Mouse (Mus musculus): Measurements from ENCODE around the gene Trim14. TPM values are rescaled to one million over a fixed set of nuclear protein-coding genes. Genes with fewer than 3 reads are reported as not detected.
A peak's percentile ranks its signal among the peaks of the same experiment; 100 is the strongest.

Trim14 gene
- polyA plus RNA-seq, 1 experiment from 2014 or later = 4.9 TPM

GRCm38 (mm10) chr4:46489028-46489925, 46.7 kb downstream of the Trim14 start, which contains the start of gene Nans:
Nans (plus strand) TSS chr4:46489248.
- Histone ChIP-seq H3K27me3 (ENCODE audit: control insufficient read depth, insufficient read depth, low read length) (no peaks in the 10 kb centered on the region; the same call in 1 of the 2 replicates), H3K27ac (ENCODE audit: low read length) (peak within 1 kb of the TSS; percentile 72), H3K9me3 (ENCODE audit: control insufficient read depth, low read depth, low read length) (no peaks in the 10 kb centered on the region), H3K36me3 (ENCODE audit: control insufficient read depth, insufficient read depth, low read length) (peaks cover 16% of the 10 kb centered on the region; the same call in 1 of the 2 replicates), H3K4me1 (ENCODE audit: control insufficient read depth, insufficient read depth, low read length) (peaks cover 9% of the 10 kb centered on the region; the same call in 1 of the 2 replicates), H3K4me3 (ENCODE audit: low read depth, low read length) (peak within 1 kb of the TSS; percentile 81), H3K9ac (replicated peaks; ENCODE audit: low read depth, low read length) (peak within 1 kb of the TSS; percentile 61), H3K4me2 (replicated peaks; ENCODE audit: low read depth, low read length) (peak within 1 kb of the TSS; percentile 76)
- under 1% methylated on average over 58 of the region's 58 CpGs for WGBS
- peak; percentile 97 for ATAC-seq (ENCODE audit: insufficient number of reproducible peaks, insufficient read depth, low FRiP score, low read depth)

GRCm38 (mm10) chr4:46487348-46487747, 48.6 kb downstream of the Trim14 start:
- Histone ChIP-seq H3K27me3 (ENCODE audit: control insufficient read depth, insufficient read depth, low read length) (no peaks in the 10 kb centered on the region; the same call in 1 of the 2 replicates), H3K4me3 (ENCODE audit: low read depth, low read length) (no peak overlapping the region), H3K9ac (replicated peaks; ENCODE audit: low read depth, low read length) (no peak overlapping the region), H3K27ac (ENCODE audit: low read length) (no peak overlapping the region), H3K4me1 (ENCODE audit: control insufficient read depth, insufficient read depth, low read length) (peaks cover 9% of the 10 kb centered on the region; the same call in 1 of the 2 replicates), H3K9me3 (ENCODE audit: control insufficient read depth, low read depth, low read length) (no peaks in the 10 kb centered on the region), H3K4me2 (replicated peaks; ENCODE audit: low read depth, low read length) (no peak overlapping the region), H3K36me3 (ENCODE audit: control insufficient read depth, insufficient read depth, low read length) (no peaks in the 10 kb centered on the region)
- 86% methylated on average over 5 of the region's 5 CpGs for WGBS
- no peak for ATAC-seq (ENCODE audit: insufficient number of reproducible peaks, insufficient read depth, low FRiP score, low read depth)

- no peak for ATAC-seq (ENCODE audit: insufficient number of reproducible peaks, insufficient read depth, low FRiP score, low read depth)
- Histone ChIP-seq H3K36me3 (ENCODE audit: control insufficient read depth, insufficient read depth, low read length) (no peaks in the 10 kb centered on the region), H3K9me3 (ENCODE audit: control insufficient read depth, low read depth, low read length) (no peaks in the 10 kb centered on the region), H3K27me3 (ENCODE audit: control insufficient read depth, insufficient read depth, low read length) (no peaks in the 10 kb centered on the region; the same call in 1 of the 2 replicates), H3K27ac (ENCODE audit: low read length) (no peak overlapping the region), H3K4me2 (replicated peaks; ENCODE audit: low read depth, low read length) (no peak overlapping the region), H3K9ac (replicated peaks; ENCODE audit: low read depth, low read length) (no peak overlapping the region), H3K4me3 (ENCODE audit: low read depth, low read length) (no peak overlapping the region), H3K4me1 (ENCODE audit: control insufficient read depth, insufficient read depth, low read length) (peaks cover 9% of the 10 kb centered on the region; the same call in 1 of the 2 replicates)
- 45% methylated on average over 14 of the region's 14 CpGs for WGBS
Observed at GRCm38 (mm10) chr4:46485696-46486417, 50.1 kb downstream of the Trim14 start.

GRCm38 (mm10) chr4:46479081-46479480, 56.9 kb downstream of the Trim14 start:
- no peak overlapping the region for H3K4me2 ChIP-seq (replicated peaks; ENCODE audit: low read depth, low read length)
- H3K4me1 ChIP-seq (ENCODE audit: control insufficient read depth, insufficient read depth, low read length) = no peaks in the 10 kb centered on the region
- no peak overlapping the region for H3K9ac ChIP-seq (replicated peaks; ENCODE audit: low read depth, low read length)
- 92% methylated on average over 2 of the region's 2 CpGs for WGBS
- H3K36me3 ChIP-seq (ENCODE audit: control insufficient read depth, insufficient read depth, low read length) = peaks cover 16% of the 10 kb centered on the region
- no peaks in the 10 kb centered on the region for H3K27me3 ChIP-seq (ENCODE audit: control insufficient read depth, insufficient read depth, low read length)
- no peak overlapping the region for H3K27ac ChIP-seq (ENCODE audit: low read length)
- ATAC-seq (ENCODE audit: insufficient number of reproducible peaks, insufficient read depth, low FRiP score, low read depth) = no peak
- H3K4me3 ChIP-seq (ENCODE audit: low read depth, low read length) = no peak overlapping the region
- no peaks in the 10 kb centered on the region for H3K9me3 ChIP-seq (ENCODE audit: control insufficient read depth, low read depth, low read length)

- Histone ChIP-seq H3K9ac (replicated peaks; ENCODE audit: low read depth, low read length) (no peak overlapping the region), H3K27ac (ENCODE audit: low read length) (no peak overlapping the region), H3K36me3 (ENCODE audit: control insufficient read depth, insufficient read depth, low read length) (peaks cover 48% of the 10 kb centered on the region), H3K4me1 (ENCODE audit: control insufficient read depth, insufficient read depth, low read length) (no peaks in the 10 kb centered on the region), H3K4me2 (replicated peaks; ENCODE audit: low read depth, low read length) (no peak overlapping the region), H3K27me3 (ENCODE audit: control insufficient read depth, insufficient read depth, low read length) (no peaks in the 10 kb centered on the region), H3K4me3 (ENCODE audit: low read depth, low read length) (no peak overlapping the region), H3K9me3 (ENCODE audit: control insufficient read depth, low read depth, low read length) (no peaks in the 10 kb centered on the region)
- WGBS = 93% methylated on average over 5 of the region's 5 CpGs
- ATAC-seq (ENCODE audit: insufficient number of reproducible peaks, insufficient read depth, low FRiP score, low read depth) = no peak
Observed at GRCm38 (mm10) chr4:46475101-46475500, 60.8 kb downstream of the Trim14 start.

GRCm38 (mm10) chr4:46465740-46466139, 70.2 kb downstream of the Trim14 start:
- Histone ChIP-seq H3K27ac (ENCODE audit: low read length) (no peak overlapping the region), H3K9ac (replicated peaks; ENCODE audit: low read depth, low read length) (no peak overlapping the region), H3K9me3 (ENCODE audit: control insufficient read depth, low read depth, low read length) (no peaks in the 10 kb centered on the region), H3K4me3 (ENCODE audit: low read depth, low read length) (no peak overlapping the region), H3K36me3 (ENCODE audit: control insufficient read depth, insufficient read depth, low read length) (peaks cover 89% of the 10 kb centered on the region), H3K4me1 (ENCODE audit: control insufficient read depth, insufficient read depth, low read length) (no peaks in the 10 kb centered on the region), H3K27me3 (ENCODE audit: control insufficient read depth, insufficient read depth, low read length) (no peaks in the 10 kb centered on the region), H3K4me2 (replicated peaks; ENCODE audit: low read depth, low read length) (no peak overlapping the region)
- WGBS = 89% methylated on average over 3 of the region's 3 CpGs
- ATAC-seq (ENCODE audit: insufficient number of reproducible peaks, insufficient read depth, low FRiP score, low read depth) = no peak

- no peak overlapping the region for H3K27ac ChIP-seq (ENCODE audit: low read length)
- ATAC-seq (ENCODE audit: insufficient number of reproducible peaks, insufficient read depth, low FRiP score, low read depth) = peak; percentile 56; the same call in 1 of the 2 replicates
- no peak overlapping the region for H3K4me3 ChIP-seq (ENCODE audit: low read depth, low read length)
- H3K4me1 ChIP-seq (ENCODE audit: control insufficient read depth, insufficient read depth, low read length) = no peaks in the 10 kb centered on the region
- H3K9me3 ChIP-seq (ENCODE audit: control insufficient read depth, low read depth, low read length) = no peaks in the 10 kb centered on the region
- H3K9ac ChIP-seq (replicated peaks; ENCODE audit: low read depth, low read length) = no peak overlapping the region
- 84% methylated on average over 7 of the region's 7 CpGs for WGBS
- H3K27me3 ChIP-seq (ENCODE audit: control insufficient read depth, insufficient read depth, low read length) = no peaks in the 10 kb centered on the region
- H3K4me2 ChIP-seq (replicated peaks; ENCODE audit: low read depth, low read length) = no peak overlapping the region
- H3K36me3 ChIP-seq (ENCODE audit: control insufficient read depth, insufficient read depth, low read length) = peaks cover 80% of the 10 kb centered on the region
Observed at GRCm38 (mm10) chr4:46463130-46463830, 72.7 kb downstream of the Trim14 start.

- no peak overlapping the region for H3K27ac ChIP-seq (ENCODE audit: low read length)
- 90% methylated on average over 2 of the region's 2 CpGs for WGBS
- peaks cover 32% of the 10 kb centered on the region for H3K36me3 ChIP-seq (ENCODE audit: control insufficient read depth, insufficient read depth, low read length)
Observed at GRCm38 (mm10) chr4:46458411-46458810, 77.5 kb downstream of the Trim14 start.

More at GRCm38 (mm10) chr4:46458411-46458810, 77.5 kb downstream of the Trim14 start:
- no peak for ATAC-seq (ENCODE audit: insufficient number of reproducible peaks, insufficient read depth, low FRiP score, low read depth)
- no peaks in the 10 kb centered on the region for H3K27me3 ChIP-seq (ENCODE audit: control insufficient read depth, insufficient read depth, low read length)
- H3K9ac ChIP-seq (replicated peaks; ENCODE audit: low read depth, low read length) = no peak overlapping the region
- no peak overlapping the region for H3K4me3 ChIP-seq (ENCODE audit: low read depth, low read length)
- H3K9me3 ChIP-seq (ENCODE audit: control insufficient read depth, low read depth, low read length) = no peaks in the 10 kb centered on the region
- peaks cover 14% of the 10 kb centered on the region for H3K4me1 ChIP-seq (ENCODE audit: control insufficient read depth, insufficient read depth, low read length)
- H3K4me2 ChIP-seq (replicated peaks; ENCODE audit: low read depth, low read length) = no peak overlapping the region

All from stomach, embryonic 14.5 days (tissue).